Mouse (Mus musculus): Measurements from ENCODE around the gene Atxn7l1. TPM values are rescaled to one million over a fixed set of nuclear protein-coding genes. Genes with fewer than 3 reads are reported as not detected.

Atxn7l1 gene
- polyA plus RNA-seq, 1 experiment from 2014 or later, result 11.8 TPM

- H3K27ac ChIP-seq, result no peak overlapping the region
- H3K4me3 ChIP-seq, result no peak overlapping the region
- no peak overlapping the region for H3K4me2 ChIP-seq
- 53% methylated on average over 7 of the region's 7 CpGs for WGBS
- no peak overlapping the region for H3K9ac ChIP-seq
- no peaks in the 10 kb centered on the region for H3K36me3 ChIP-seq
- H3K27me3 ChIP-seq, result no peaks in the 10 kb centered on the region
- no peak for ATAC-seq (ENCODE audit: borderline replicate concordance, extremely low read depth, low FRiP score, low TSS enrichment)
- peaks cover 8% of the 10 kb centered on the region for H3K4me1 ChIP-seq
- no peaks in the 10 kb centered on the region for H3K9me3 ChIP-seq
These were observed 18.8 kb upstream of the Atxn7l1 start for GRCm38 (mm10) chr12:33128702-33129101.

GRCm38 (mm10) chr12:33129410-33129809 is 18.1 kb upstream of the Atxn7l1 start:
- Histone ChIP-seq H3K27me3 (no peaks in the 10 kb centered on the region), H3K9me3 (no peaks in the 10 kb centered on the region), H3K4me1 (peaks cover 8% of the 10 kb centered on the region), H3K9ac (no peak overlapping the region), H3K27ac (no peak overlapping the region), H3K4me2 (no peak overlapping the region), H3K36me3 (no peaks in the 10 kb centered on the region), H3K4me3 (no peak overlapping the region)
- no peak for ATAC-seq (ENCODE audit: borderline replicate concordance, extremely low read depth, low FRiP score, low TSS enrichment)
- 24% methylated on average over 4 of the region's 4 CpGs for WGBS

GRCm38 (mm10) chr12:33130401-33130800 is 17.1 kb upstream of the Atxn7l1 start:
- no peaks in the 10 kb centered on the region for H3K9me3 ChIP-seq
- no peak overlapping the region for H3K27ac ChIP-seq
- H3K4me2 ChIP-seq, result no peak overlapping the region
- H3K27me3 ChIP-seq, result no peaks in the 10 kb centered on the region
- H3K36me3 ChIP-seq, result no peaks in the 10 kb centered on the region
- no peak for ATAC-seq (ENCODE audit: borderline replicate concordance, extremely low read depth, low FRiP score, low TSS enrichment)
- peaks cover 8% of the 10 kb centered on the region for H3K4me1 ChIP-seq
- no peak overlapping the region for H3K9ac ChIP-seq
- H3K4me3 ChIP-seq, result no peak overlapping the region
- 48% methylated on average over 8 of the region's 8 CpGs for WGBS

GRCm38 (mm10) chr12:33131796-33132195 is 15.7 kb upstream of the Atxn7l1 start:
- 48% methylated on average over 7 of the region's 7 CpGs for WGBS
- no peaks in the 10 kb centered on the region for H3K27me3 ChIP-seq
- no peaks in the 10 kb centered on the region for H3K9me3 ChIP-seq
- no peaks in the 10 kb centered on the region for H3K36me3 ChIP-seq
- peaks cover 8% of the 10 kb centered on the region for H3K4me1 ChIP-seq
- H3K4me2 ChIP-seq, result no peak overlapping the region
- no peak for ATAC-seq (ENCODE audit: borderline replicate concordance, extremely low read depth, low FRiP score, low TSS enrichment)
- no peak overlapping the region for H3K4me3 ChIP-seq
- H3K9ac ChIP-seq, result no peak overlapping the region
- H3K27ac ChIP-seq, result no peak overlapping the region

GRCm38 (mm10) chr12:33137857-33138256 is 9.6 kb upstream of the Atxn7l1 start:
- WGBS, result 77% methylated on average over 1 of the region's 1 CpGs
- Histone ChIP-seq H3K9me3 (no peaks in the 10 kb centered on the region), H3K27ac (no peak overlapping the region), H3K4me2 (no peak overlapping the region), H3K4me1 (no peaks in the 10 kb centered on the region), H3K36me3 (no peaks in the 10 kb centered on the region), H3K27me3 (no peaks in the 10 kb centered on the region), H3K4me3 (no peak overlapping the region), H3K9ac (no peak overlapping the region)
- ATAC-seq (ENCODE audit: borderline replicate concordance, extremely low read depth, low FRiP score, low TSS enrichment), result no peak

- Histone ChIP-seq H3K9me3 (no peaks in the 10 kb centered on the region), H3K9ac (no peak overlapping the region), H3K27me3 (no peaks in the 10 kb centered on the region), H3K4me1 (no peaks in the 10 kb centered on the region), H3K36me3 (no peaks in the 10 kb centered on the region), H3K27ac (no peak overlapping the region), H3K4me2 (no peak overlapping the region), H3K4me3 (no peak overlapping the region)
- WGBS, result 59% methylated on average over 3 of the region's 3 CpGs
- ATAC-seq (ENCODE audit: borderline replicate concordance, extremely low read depth, low FRiP score, low TSS enrichment), result no peak
These were observed 8.4 kb upstream of the Atxn7l1 start for GRCm38 (mm10) chr12:33139083-33139482.

GRCm38 (mm10) chr12:33144456-33144855 is 3.0 kb upstream of the Atxn7l1 start:
- 54% methylated on average over 8 of the region's 8 CpGs for WGBS
- ATAC-seq (ENCODE audit: borderline replicate concordance, extremely low read depth, low FRiP score, low TSS enrichment), result no peak
- no peak overlapping the region for H3K4me2 ChIP-seq

GRCm38 (mm10) chr12:33146622-33147433 is 665 bp upstream of the Atxn7l1 start:
- Histone ChIP-seq H3K4me2 (peak overlapping the region; percentile 97), H3K4me1 (peaks cover 15% of the 10 kb centered on the region), H3K9ac (peak overlapping the region; percentile 56), H3K4me3 (peak overlapping the region; percentile 66), H3K9me3 (no peaks in the 10 kb centered on the region), H3K36me3 (no peaks in the 10 kb centered on the region), H3K27ac (no peak overlapping the region), H3K27me3 (peaks cover 13% of the 10 kb centered on the region)
- WGBS, result 6% methylated on average over 29 of the region's 29 CpGs
- ATAC-seq (ENCODE audit: borderline replicate concordance, extremely low read depth, low FRiP score, low TSS enrichment), result peak; percentile 73

More at GRCm38 (mm10) chr12:33144456-33144855, 3.0 kb upstream of the Atxn7l1 start:
- Histone ChIP-seq H3K27me3 (peaks cover 13% of the 10 kb centered on the region), H3K4me1 (peaks cover 15% of the 10 kb centered on the region), H3K27ac (no peak overlapping the region), H3K9me3 (no peaks in the 10 kb centered on the region), H3K4me3 (no peak overlapping the region), H3K9ac (no peak overlapping the region), H3K36me3 (no peaks in the 10 kb centered on the region)

GRCm38 (mm10) chr12:33149544-33150190 is 2.2 kb downstream of the Atxn7l1 start:
- Histone ChIP-seq H3K27ac (no peak overlapping the region), H3K27me3 (peaks cover 13% of the 10 kb centered on the region), H3K36me3 (no peaks in the 10 kb centered on the region), H3K9me3 (no peaks in the 10 kb centered on the region), H3K9ac (no peak overlapping the region), H3K4me3 (no peak overlapping the region), H3K4me2 (no peak overlapping the region), H3K4me1 (peaks cover 15% of the 10 kb centered on the region)
- no peak for ATAC-seq (ENCODE audit: borderline replicate concordance, extremely low read depth, low FRiP score, low TSS enrichment)
- 87% methylated on average over 16 of the region's 16 CpGs for whole genome bisulfite sequencing

- no peaks in the 10 kb centered on the region for H3K9me3 ChIP-seq
- no peak for ATAC-seq (ENCODE audit: borderline replicate concordance, extremely low read depth, low FRiP score, low TSS enrichment)
- no peak overlapping the region for H3K4me2 ChIP-seq
- H3K4me3 ChIP-seq, result no peak overlapping the region
- no peak overlapping the region for H3K9ac ChIP-seq
- no peak overlapping the region for H3K27ac ChIP-seq
- WGBS, result 51% methylated on average over 7 of the region's 7 CpGs
- H3K4me1 ChIP-seq, result peaks cover 9% of the 10 kb centered on the region
- no peaks in the 10 kb centered on the region for H3K36me3 ChIP-seq
- no peaks in the 10 kb centered on the region for H3K27me3 ChIP-seq
These were observed 5.6 kb downstream of the Atxn7l1 start for GRCm38 (mm10) chr12:33153131-33153530.

GRCm38 (mm10) chr12:33153850-33154249 is 6.4 kb downstream of the Atxn7l1 start:
- no peak overlapping the region for H3K4me3 ChIP-seq
- no peak overlapping the region for H3K9ac ChIP-seq
- H3K27ac ChIP-seq, result no peak overlapping the region
- H3K27me3 ChIP-seq, result no peaks in the 10 kb centered on the region
- H3K9me3 ChIP-seq, result no peaks in the 10 kb centered on the region
- 73% methylated on average over 3 of the region's 3 CpGs for WGBS
- peaks cover 3% of the 10 kb centered on the region for H3K4me1 ChIP-seq
- H3K4me2 ChIP-seq, result no peak overlapping the region
- ATAC-seq (ENCODE audit: borderline replicate concordance, extremely low read depth, low FRiP score, low TSS enrichment), result no peak
- H3K36me3 ChIP-seq, result no peaks in the 10 kb centered on the region

GRCm38 (mm10) chr12:33154732-33155131 is 7.2 kb downstream of the Atxn7l1 start:
- Histone ChIP-seq H3K4me2 (no peak overlapping the region), H3K27ac (no peak overlapping the region), H3K9me3 (no peaks in the 10 kb centered on the region), H3K27me3 (no peaks in the 10 kb centered on the region), H3K9ac (no peak overlapping the region), H3K4me3 (no peak overlapping the region), H3K36me3 (no peaks in the 10 kb centered on the region), H3K4me1 (no peaks in the 10 kb centered on the region)
- no peak for ATAC-seq (ENCODE audit: borderline replicate concordance, extremely low read depth, low FRiP score, low TSS enrichment)
- 91% methylated on average over 3 of the region's 3 CpGs for WGBS
